19 mouse cellular contexts compared by ENCODE assay signal in the genomic region with DNA sequence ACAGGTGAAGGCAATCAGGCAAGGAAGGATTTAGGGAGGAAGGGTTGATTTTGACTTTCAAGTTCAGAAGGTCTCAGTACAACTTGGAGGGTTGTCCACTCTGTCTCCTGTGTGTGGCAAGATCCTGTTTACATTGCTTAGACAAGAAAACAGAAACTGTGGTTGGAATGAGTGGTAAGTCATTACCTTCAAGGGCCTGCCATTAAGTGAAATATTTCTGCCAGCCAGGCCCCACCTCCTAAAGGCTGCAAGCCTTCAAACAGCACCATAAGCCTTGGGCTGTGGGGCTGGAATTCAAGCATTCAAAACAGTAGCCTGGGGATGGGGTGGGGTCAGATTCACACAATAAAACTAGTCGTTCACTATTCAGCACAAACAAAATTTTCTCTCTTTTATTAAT. TPM values are rescaled to one million over a fixed set of nuclear protein-coding genes. Genes with fewer than 3 reads are reported as not detected.
DNase-seq lines count a peak whose midpoint lies in the region; ATAC-seq lines count a peak whose summit lies in the region.
"Had no signal": no experiment of that assay in that cellular context is flagged by ENCODE, and none has a peak within 500 bp of the region (broad histone marks: within the 10 kb centered on the region; RNA-seq: fewer than 3 reads in every experiment).

No protein-coding gene starts in this region.

- no peaks in the 10 kb centered on the region for H3K27me3 ChIP-seq in kidney, embryonic 15.5 days
- no peaks in the 10 kb centered on the region for H3K27me3 ChIP-seq in kidney, embryonic 16.5 days (ENCODE audit: insufficient read depth, low read length)
- H3K27me3 ChIP-seq: embryonic facial prominence, embryonic 13.5 days; forebrain, embryonic 12.5 days; heart, embryonic 15.5 days had no signal

- WGBS in kidney, embryonic 15.5 days = 33% methylated on average over 1 of the region's 1 CpGs
- WGBS in kidney, embryonic 16.5 days = 38% methylated on average over 1 of the region's 1 CpGs

- ATAC-seq in kidney, embryonic 15.5 days (replicated peaks; ENCODE audit: low FRiP score) = no peak
- ATAC-seq in kidney, embryonic 16.5 days (ENCODE audit: low FRiP score, low TSS enrichment) = peak; percentile 23; the same call in 1 of the 2 replicates
- ATAC-seq: forebrain, embryonic 16.5 days had no signal

- H3K9me3 ChIP-seq in kidney, embryonic 15.5 days (replicated peaks) = no peaks in the 10 kb centered on the region
- H3K9me3 ChIP-seq in kidney, embryonic 16.5 days (ENCODE audit: low read length) = no peaks in the 10 kb centered on the region
- H3K9me3 ChIP-seq: embryonic facial prominence, embryonic 13.5 days; forebrain, embryonic 12.5 days; heart, embryonic 15.5 days had no signal

- DNase-seq in kidney, adult 11 months = peak; percentile 25
- no peak for DNase-seq in kidney, postnatal 36 days
- peak; percentile 71 for DNase-seq in lung, postnatal 25 days (ENCODE audit: low spot score)
- no peak for DNase-seq in frontal cortex, postnatal 14 days (ENCODE audit: low spot score in 2 of 2)
- DNase-seq in testis, postnatal 10 days (ENCODE audit: low spot score) = no peak
- DNase-seq: adrenal gland, postnatal 10 days; cerebellum, adult 11-12 months; cerebellum, adult 9-10 months; cerebellum, postnatal 36 days; gastrocnemius, postnatal 14 days; heart, adult 2 months; heart, postnatal 14 days had no signal

- no peak overlapping the region for H3K9ac ChIP-seq in kidney, embryonic 15.5 days
- no peak overlapping the region for H3K9ac ChIP-seq in kidney, embryonic 16.5 days (replicated peaks; ENCODE audit: low read length)
- H3K9ac ChIP-seq: embryonic facial prominence, embryonic 13.5 days; forebrain, embryonic 12.5 days; heart, embryonic 15.5 days had no signal

- no peaks in the 10 kb centered on the region for H3K4me1 ChIP-seq in kidney, embryonic 15.5 days
- H3K4me1 ChIP-seq in kidney, embryonic 16.5 days (ENCODE audit: insufficient read depth, low read length) = no peaks in the 10 kb centered on the region
- H3K4me1 ChIP-seq: embryonic facial prominence, embryonic 13.5 days; forebrain, embryonic 12.5 days; heart, embryonic 15.5 days had no signal

- no peak overlapping the region for H3K4me3 ChIP-seq in kidney, embryonic 15.5 days (replicated peaks)
- no peak overlapping the region for H3K4me3 ChIP-seq in kidney, embryonic 16.5 days (ENCODE audit: low read length)
- H3K4me3 ChIP-seq: embryonic facial prominence, embryonic 13.5 days; forebrain, embryonic 12.5 days; heart, adult 2 months; heart, embryonic 15.5 days had no signal

- no peak overlapping the region for H3K4me2 ChIP-seq in kidney, embryonic 15.5 days
- H3K4me2 ChIP-seq in kidney, embryonic 16.5 days (replicated peaks; ENCODE audit: low read depth, low read length) = no peak overlapping the region
- H3K4me2 ChIP-seq: embryonic facial prominence, embryonic 13.5 days; forebrain, embryonic 12.5 days; heart, embryonic 11.5 days; heart, embryonic 15.5 days had no signal

- H3K27ac ChIP-seq in kidney, embryonic 15.5 days = no peak overlapping the region
- H3K27ac ChIP-seq in kidney, embryonic 16.5 days (ENCODE audit: low read length) = no peak overlapping the region
- H3K27ac ChIP-seq: embryonic facial prominence, embryonic 13.5 days; forebrain, embryonic 12.5 days; heart, adult 2 months; heart, embryonic 15.5 days had no signal

- no peaks in the 10 kb centered on the region for H3K36me3 ChIP-seq in kidney, embryonic 15.5 days
- no peaks in the 10 kb centered on the region for H3K36me3 ChIP-seq in kidney, embryonic 16.5 days (ENCODE audit: insufficient read depth, low read length)
- H3K36me3 ChIP-seq: embryonic facial prominence, embryonic 13.5 days; forebrain, embryonic 12.5 days; heart, embryonic 15.5 days had no signal

RNA-seq across cellular contexts. Expression of a gene that starts 24.3 kb away (rescaled TPM):
- polyA plus RNA-seq in kidney, embryonic 15.5 days (2015; fragmentation: Nextera tagmentation; extraction: Ambion mirVana) = 0.57 and 0.82 TPM in 2 replicates
- polyA plus RNA-seq in kidney, embryonic 16.5 days (2015; fragmentation: Nextera tagmentation; extraction: Ambion mirVana) = 0.89 and 0.91 TPM in 2 replicates

Comparison
In these comparisons a context has a peak if more than half of its experiments do, and no peak if none do; other contexts are left out.
1. DNase-seq: peak in kidney, adult 11 months (single experiment) and lung, postnatal 25 days (single experiment); none in kidney, postnatal 36 days (0 of 2), frontal cortex, postnatal 14 days (0 of 2) and testis, postnatal 10 days (single experiment).